Mouse (Mus musculus): ENCODE data around the gene Opn1sw. TPM values are rescaled to one million over a fixed set of nuclear protein-coding genes. Genes with fewer than 3 reads are reported as not detected.
"Not testable (repeated sequence)": the region's sequence is repeated elsewhere in the genome, so short reads cannot be mapped to it uniquely, and the experiment has no call there.

Gene Opn1sw
- polyA plus RNA-seq, 1 experiment, result 11.3 TPM

DNA sequence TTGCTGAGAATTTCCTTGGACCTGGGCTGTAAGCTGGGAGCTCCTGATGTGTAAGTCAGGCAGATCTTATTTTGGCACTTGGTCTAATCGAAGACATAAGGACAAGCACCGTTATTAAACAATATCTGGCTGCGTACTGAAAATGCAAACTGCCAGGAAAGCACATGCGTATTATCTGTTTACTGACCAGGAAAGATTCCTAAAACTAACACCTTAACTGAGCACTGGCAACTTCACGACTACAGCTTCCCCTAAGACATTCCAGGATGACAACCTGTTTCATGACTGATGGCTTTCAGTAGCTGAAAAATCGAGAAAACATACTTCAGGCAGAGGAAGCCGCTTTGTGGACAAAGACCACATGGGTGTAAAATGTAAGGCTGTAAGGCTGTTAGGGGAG lies 41.1 kb downstream of the Opn1sw start:
- no peak for DNase-seq (ENCODE audit: low spot score)

DNA sequence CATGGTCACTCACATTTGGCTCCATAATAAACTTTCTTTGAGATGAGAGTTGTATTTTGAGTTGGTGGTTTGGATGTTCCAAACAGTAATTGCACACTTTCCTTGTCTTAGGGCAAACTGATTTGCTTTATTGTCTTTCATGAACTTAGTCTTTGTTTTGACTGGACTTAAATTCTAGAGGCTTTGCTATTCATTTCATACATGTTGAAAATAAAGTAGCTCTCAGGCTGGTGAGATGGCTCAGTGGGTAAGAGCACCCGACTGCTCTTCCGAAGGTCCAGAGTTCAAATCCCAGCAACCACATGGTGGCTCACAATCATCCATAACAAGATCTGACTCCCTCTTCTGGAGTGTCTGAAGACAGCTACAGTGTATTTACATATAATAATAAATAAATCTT lies 41.8 kb downstream of the Opn1sw start:
- not testable (repeated sequence) for DNase-seq (ENCODE audit: low spot score)

DNA sequence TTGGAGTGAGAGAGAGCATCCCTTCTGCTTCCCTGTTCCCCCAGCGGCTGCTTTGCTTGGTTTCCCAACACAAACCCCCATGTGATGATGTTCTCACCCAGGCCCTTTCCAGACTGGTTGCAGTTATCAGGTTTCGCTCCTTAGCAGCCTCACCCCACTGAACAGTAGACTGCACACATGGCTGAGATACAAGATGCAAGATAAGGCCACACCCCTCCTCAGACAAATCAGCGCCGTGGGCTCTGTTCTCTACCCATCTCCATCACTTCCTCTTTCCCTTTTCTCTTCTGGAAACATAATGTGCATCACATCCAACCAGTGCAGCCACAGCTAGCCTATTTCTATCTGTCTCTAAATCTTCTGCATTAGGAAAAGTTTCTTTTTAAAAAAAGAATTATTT lies 58.8 kb downstream of the Opn1sw start:
- no peak for DNase-seq (ENCODE audit: low spot score)

DNA sequence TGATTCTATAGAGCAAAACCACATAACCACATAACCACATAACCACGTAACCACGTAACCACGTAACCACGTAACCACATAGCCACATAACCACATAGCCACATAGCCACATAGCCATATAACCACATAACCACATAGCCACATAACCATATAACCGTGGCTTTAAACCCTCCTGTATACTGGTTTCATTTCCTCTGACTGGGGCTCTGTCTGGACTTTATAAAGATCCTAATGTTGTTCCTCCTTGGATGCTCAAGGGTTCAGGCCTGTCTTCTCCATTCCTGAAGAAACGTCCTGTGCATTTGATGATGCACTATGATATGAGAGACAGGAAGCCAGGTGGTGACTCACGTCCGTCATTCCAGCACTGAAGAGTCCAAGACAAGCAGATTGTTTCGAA lies 61.3 kb downstream of the Opn1sw start:
- no peak for DNase-seq (ENCODE audit: low spot score)

Other genes starting within 250 kb of the Opn1sw start
- 30.5 and 37.1 TPM in 2 replicates for gene Rbm28, start 223.5 kb downstream of the Opn1sw start, polyA plus RNA-seq (2012; rRNA removed)
- 0.41 and 0.52 TPM in 2 replicates for gene Prrt4, start 208.9 kb downstream of the Opn1sw start, polyA plus RNA-seq (2012; rRNA removed)
- 29.6 and 33.9 TPM in 2 replicates for gene Impdh1, start 172.1 kb downstream of the Opn1sw start, polyA plus RNA-seq (2012; rRNA removed)
- 39.8 and 70.3 TPM in 2 replicates for gene Hilpda, start 116.0 kb downstream of the Opn1sw start, polyA plus RNA-seq (2012; rRNA removed)
- gene Fam71f2, start 108.9 kb downstream of the Opn1sw start, polyA plus RNA-seq (2012; rRNA removed), result 1.1 and 1.9 TPM in 2 replicates
- not detected in 2 replicates for gene Fam71f1, start 69.3 kb downstream of the Opn1sw start, polyA plus RNA-seq (2012; rRNA removed)
- 274 and 306 TPM in 2 replicates for gene Calu, start 40.4 kb downstream of the Opn1sw start, polyA plus RNA-seq (2012; rRNA removed)
- 19.7 and 29.6 TPM in 2 replicates for gene Ccdc136, start 7.8 kb upstream of the Opn1sw start, polyA plus RNA-seq (2012; rRNA removed)
- gene Flnc, start 44.8 kb upstream of the Opn1sw start, polyA plus RNA-seq (2012; rRNA removed), result 40.8 and 75.6 TPM in 2 replicates
- gene Atp6v1f, start 79.2 kb upstream of the Opn1sw start, polyA plus RNA-seq (2012; rRNA removed), result 234 and 282 TPM in 2 replicates
- not detected in 2 replicates for gene Atp6v1fnb, start 83.0 kb upstream of the Opn1sw start, polyA plus RNA-seq (2012; rRNA removed)
- gene Kcp, start 119.5 kb upstream of the Opn1sw start, polyA plus RNA-seq (2012; rRNA removed), result 4.9 and 6.4 TPM in 2 replicates
- gene Irf5, start 138.2 kb upstream of the Opn1sw start, polyA plus RNA-seq (2012; rRNA removed), result 19.8 and 21.3 TPM in 2 replicates
- 59.0 and 61.1 TPM in 2 replicates for gene Tnpo3, start 221.4 kb upstream of the Opn1sw start, polyA plus RNA-seq (2012; rRNA removed)